Mouse (Mus musculus): ENCODE results near the gene Slf2.

- no peak for TF ChIP-seq CTCF (IDR thresholded peaks at IDR 0.05; ENCODE audit: borderline replicate concordance, control insufficient read depth, extremely low read depth, insufficient read depth, low read length, poor library complexity)
- no peak for TF ChIP-seq POLR2A (IDR thresholded peaks at IDR 0.05; ENCODE audit: control insufficient read depth, extremely low read depth, insufficient read depth, low read length, poor library complexity)
These were observed 81.7 kb downstream of the Slf2 start for GRCm38 (mm10) chr19:45012636-45013035.

Data from thymus, adult 2 months (tissue).